Mouse (Mus musculus): Measurements from ENCODE around the gene Zan. TPM values are rescaled to one million over a fixed set of nuclear protein-coding genes. Genes with fewer than 3 reads are reported as not detected.

The Zan gene
- under 1 TPM; 0.21 to 0.57 TPM for total RNA-seq (2021)
- long read RNA-seq, experiment 1: 0 reads
- long read RNA-seq, experiment 2, partial matches to known transcripts: 0 of 1 reads
- long read RNA-seq, experiment 2, other reads (novel, unspliced or antisense): 1 of 1 reads

- no peak for DNase-seq (ENCODE audit: low spot score in 2 of 2)
These were observed at the start of gene Zan for GRCm38 (mm10) chr5:137476964-137477363. Gene Zan (minus strand): TSS chr5:137477064.

- peak; percentile 43 to 52 for DNase-seq (ENCODE audit: low spot score in 2 of 2)
These were observed 49.5 kb upstream of the Zan start for GRCm38 (mm10) chr5:137526192-137526936.

- DNase-seq (ENCODE audit: low spot score in 2 of 2): no peak
These were observed 48.6 kb upstream of the Zan start for GRCm38 (mm10) chr5:137525511-137525910.

- no peak for DNase-seq (ENCODE audit: low spot score in 2 of 2)
These were observed 47.8 kb upstream of the Zan start for GRCm38 (mm10) chr5:137524671-137525070.

- no peak for DNase-seq (ENCODE audit: low spot score in 2 of 2)
These were observed 47.3 kb upstream of the Zan start for GRCm38 (mm10) chr5:137524251-137524515.

GRCm38 (mm10) chr5:137523396-137524250 lies 46.8 kb upstream of the Zan start:
- no peak for DNase-seq (ENCODE audit: low spot score in 2 of 2)

GRCm38 (mm10) chr5:137522711-137523110 lies 45.8 kb upstream of the Zan start:
- no peak for DNase-seq (ENCODE audit: low spot score in 2 of 2)

GRCm38 (mm10) chr5:137521861-137522260 lies 45.0 kb upstream of the Zan start:
- DNase-seq (ENCODE audit: low spot score in 2 of 2): no peak

- no peak for DNase-seq (ENCODE audit: low spot score in 2 of 2)
These were observed 43.1 kb upstream of the Zan start for GRCm38 (mm10) chr5:137519691-137520550.

- no peak for DNase-seq (ENCODE audit: low spot score in 2 of 2)
These were observed 41.6 kb upstream of the Zan start, which contains the start of gene Gigyf1 for GRCm38 (mm10) chr5:137518436-137518835. Gene Gigyf1 (plus strand): TSS chr5:137518548.

GRCm38 (mm10) chr5:137514811-137515210 lies 37.9 kb upstream of the Zan start:
- no peak for DNase-seq (ENCODE audit: low spot score in 2 of 2)

GRCm38 (mm10) chr5:137513951-137514721 lies 37.3 kb upstream of the Zan start:
- no peak for DNase-seq (ENCODE audit: low spot score in 2 of 2)

GRCm38 (mm10) chr5:137512847-137513794 lies 36.3 kb upstream of the Zan start:
- no peak for DNase-seq (ENCODE audit: low spot score in 2 of 2)

GRCm38 (mm10) chr5:137511706-137512105 lies 34.8 kb upstream of the Zan start:
- no peak for DNase-seq (ENCODE audit: low spot score in 2 of 2)

- DNase-seq (ENCODE audit: low spot score in 2 of 2): no peak
These were observed 33.9 kb upstream of the Zan start for GRCm38 (mm10) chr5:137510573-137511390.

- DNase-seq (ENCODE audit: low spot score in 2 of 2): peak; percentile 78 to 87
These were observed 33.2 kb upstream of the Zan start for GRCm38 (mm10) chr5:137510014-137510501.

GRCm38 (mm10) chr5:137504041-137504440 lies 27.2 kb upstream of the Zan start:
- DNase-seq (ENCODE audit: low spot score in 2 of 2): no peak

- DNase-seq (ENCODE audit: low spot score in 2 of 2): peak in 1 of 2 experiments; percentile 81
These were observed 25.8 kb upstream of the Zan start for GRCm38 (mm10) chr5:137502667-137503110.

Data from layer of hippocampus, postnatal 14 days (tissue).